Mouse (Mus musculus) liver, adult 2 months (tissue): Measurements from ENCODE around the gene Pxk.

ENCODE experiments used
- CTCF ChIP-seq: fragments of 200-500 bp; IDR thresholded peaks from 2 replicates; pipeline ENCODE4 v1.5.1; 2011; ENCODE audit warnings: low read depth, low read length, control low read depth
- POLR2A ChIP-seq: fragments of 200-500 bp; IDR thresholded peaks from 2 replicates; pipeline ENCODE4 v1.6.1; 2011; ENCODE audit warnings: low read length, control low read depth; ENCODE audit not compliant: insufficient read depth; ENCODE audit errors: extremely low read depth

DNA sequence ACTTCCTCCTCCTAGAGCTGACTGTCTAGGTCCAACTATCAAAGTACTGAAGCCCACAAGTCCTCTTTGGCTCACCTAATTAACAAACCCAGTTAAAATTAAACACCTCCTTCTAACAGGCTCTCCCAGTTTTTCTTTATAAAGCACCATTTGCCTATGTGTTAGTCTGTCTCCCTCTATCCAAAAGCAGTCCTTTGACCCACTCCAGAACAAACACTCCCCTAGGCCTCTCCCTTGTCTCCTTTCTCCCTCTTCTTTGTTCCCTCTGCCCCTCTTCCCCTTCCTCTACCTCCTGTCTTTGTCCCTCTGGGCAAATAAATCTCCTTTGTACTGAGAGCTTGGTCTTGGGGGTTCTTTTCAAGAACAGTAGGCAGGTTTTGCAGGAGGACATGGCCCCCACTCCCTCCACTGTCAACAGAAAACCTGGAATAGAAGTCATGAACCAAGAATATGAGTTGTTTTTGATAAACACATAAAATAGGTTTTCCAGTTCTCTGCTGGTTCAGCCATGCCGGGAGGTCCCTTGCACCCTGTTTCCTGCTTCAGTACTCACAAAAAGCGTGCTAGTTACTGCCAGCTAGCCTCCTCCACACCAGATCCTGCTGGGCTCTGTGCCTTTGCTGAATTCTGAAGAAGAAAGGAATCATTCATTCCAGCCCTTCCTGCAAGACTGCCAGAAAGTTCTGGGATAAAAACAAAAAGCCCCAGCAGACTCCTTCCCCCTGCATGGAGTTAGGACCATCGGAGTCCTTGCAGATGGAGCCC lies 35.3 kb upstream of the Pxk start:
- TF ChIP-seq CTCF (no peak), POLR2A (no peak)
